Mouse (Mus musculus) kidney, adult 18-20 months (tissue): Measurements from ENCODE around the gene Pnliprp1.
A peak's percentile ranks its signal among the peaks of the same experiment; 100 is the strongest.

Experiments
- DNase-seq: peaks from one replicate; pipeline ENCODE4 v3.0.0; 2021

Gene Pnliprp1

GRCm38 (mm10) chr19:58728445-58729031 lies at the start of gene Pnliprp1:
TSS of gene Pnliprp1 (plus strand) at chr19:58728887.
- no peak for DNase-seq

DNA sequence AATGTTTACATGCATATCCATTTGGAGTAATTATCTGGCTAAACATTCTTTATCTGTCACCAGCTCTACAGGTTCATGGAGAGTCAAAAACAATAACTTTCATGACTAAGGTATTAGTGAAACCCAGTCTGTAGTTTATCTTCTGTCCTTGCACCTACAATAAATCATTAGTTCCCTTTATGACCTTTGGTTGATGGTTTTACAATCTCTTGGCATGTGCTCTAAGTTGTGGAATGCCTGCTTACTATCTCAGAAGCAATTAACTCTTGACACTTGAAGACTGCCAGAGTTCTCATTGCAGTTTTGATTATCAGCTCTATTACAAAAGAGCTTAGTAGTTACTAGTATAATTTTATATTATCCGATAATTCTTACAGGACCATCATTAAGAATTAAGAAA lies 39.8 kb upstream of the Pnliprp1 start:
- DNase-seq: no peak

GRCm38 (mm10) chr19:58695314-58695713 lies 33.4 kb upstream of the Pnliprp1 start:
- no peak for DNase-seq

GRCm38 (mm10) chr19:58696235-58696634 lies 32.5 kb upstream of the Pnliprp1 start:
- DNase-seq: no peak

- no peak for DNase-seq
Measured at GRCm38 (mm10) chr19:58704556-58704955, 24.1 kb upstream of the Pnliprp1 start.

- DNase-seq: no peak
Measured at GRCm38 (mm10) chr19:58708611-58709010, 20.1 kb upstream of the Pnliprp1 start.

DNA sequence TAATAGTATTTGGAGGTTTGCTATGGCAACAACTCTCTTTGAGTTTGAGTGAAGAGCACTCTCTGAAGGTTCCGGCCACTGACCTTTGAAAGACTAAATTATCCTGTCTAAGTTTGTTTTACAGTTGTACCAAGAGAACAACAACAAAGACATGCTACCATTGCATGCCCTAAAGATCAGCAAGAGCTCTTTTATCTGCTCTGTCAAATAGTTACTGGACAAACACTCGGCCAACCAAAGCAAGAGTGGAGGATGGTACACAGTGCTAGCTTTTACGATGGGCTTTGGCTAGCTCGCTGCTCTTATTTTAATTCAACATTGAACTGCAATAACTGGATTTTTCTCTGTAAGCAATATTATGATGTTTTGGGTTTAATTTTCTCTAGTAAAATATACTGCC lies 10.8 kb upstream of the Pnliprp1 start:
- DNase-seq: no peak

GRCm38 (mm10) chr19:58720439-58720838 lies 8.2 kb upstream of the Pnliprp1 start:
- DNase-seq: no peak

DNA sequence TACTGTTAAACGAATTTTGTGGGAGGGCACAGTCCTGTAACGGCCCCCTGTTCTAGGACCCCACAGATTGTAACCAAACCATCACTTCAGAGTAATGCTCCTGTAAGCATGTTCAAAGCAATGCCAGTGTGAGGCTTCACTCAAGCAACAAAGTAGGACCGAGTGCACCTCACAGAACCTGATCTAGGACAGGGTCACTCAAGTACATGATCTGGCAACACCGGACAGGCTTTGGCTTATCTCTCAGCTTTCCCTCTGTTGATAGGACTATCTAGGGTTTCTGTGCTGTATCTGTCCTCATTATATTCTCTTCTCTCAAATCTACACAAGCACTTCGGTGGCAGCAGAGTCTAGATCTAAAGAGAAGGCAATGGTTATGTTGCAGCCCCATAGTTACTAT lies 2.1 kb upstream of the Pnliprp1 start:
- DNase-seq: no peak

DNA sequence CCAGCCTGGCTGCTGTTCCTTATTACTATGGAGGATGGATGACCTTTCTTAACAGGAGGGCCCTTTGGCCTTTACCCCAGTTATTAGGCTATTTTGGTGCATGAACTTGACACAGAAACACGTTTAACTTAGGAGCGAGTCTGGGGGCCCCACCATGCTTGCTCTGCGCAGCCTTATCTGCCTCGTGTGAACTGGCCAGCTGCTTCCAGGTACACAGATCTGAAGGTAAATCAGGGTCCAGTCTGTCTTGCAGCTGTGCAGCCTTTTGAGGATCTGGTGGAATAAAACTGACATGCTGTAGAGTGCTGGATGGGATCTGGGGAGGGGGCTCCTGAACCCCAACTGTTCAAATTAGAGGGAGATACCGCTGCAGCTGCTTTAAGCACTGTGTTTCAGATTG lies 931 bp upstream of the Pnliprp1 start:
- DNase-seq: no peak

DNA sequence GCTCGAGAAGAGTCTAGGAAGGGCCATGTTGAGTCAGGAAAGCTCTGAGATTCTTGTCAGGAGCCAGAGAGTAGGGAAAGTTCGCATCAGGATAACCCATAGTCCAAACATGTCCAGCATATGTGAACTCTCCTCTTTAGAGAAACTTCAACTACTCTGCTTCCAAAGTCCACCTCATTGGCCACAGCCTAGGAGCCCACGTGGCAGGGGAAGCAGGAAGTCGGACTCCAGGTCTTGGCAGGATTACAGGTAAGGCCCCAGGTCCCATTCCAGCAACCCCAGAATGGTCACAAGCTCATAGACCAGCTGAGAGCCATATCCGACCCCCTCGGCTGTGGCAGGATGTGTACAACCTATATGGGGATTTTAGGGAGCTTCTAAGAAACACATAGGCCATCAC lies 4.5 kb downstream of the Pnliprp1 start:
- peak; percentile 35 for DNase-seq

DNA sequence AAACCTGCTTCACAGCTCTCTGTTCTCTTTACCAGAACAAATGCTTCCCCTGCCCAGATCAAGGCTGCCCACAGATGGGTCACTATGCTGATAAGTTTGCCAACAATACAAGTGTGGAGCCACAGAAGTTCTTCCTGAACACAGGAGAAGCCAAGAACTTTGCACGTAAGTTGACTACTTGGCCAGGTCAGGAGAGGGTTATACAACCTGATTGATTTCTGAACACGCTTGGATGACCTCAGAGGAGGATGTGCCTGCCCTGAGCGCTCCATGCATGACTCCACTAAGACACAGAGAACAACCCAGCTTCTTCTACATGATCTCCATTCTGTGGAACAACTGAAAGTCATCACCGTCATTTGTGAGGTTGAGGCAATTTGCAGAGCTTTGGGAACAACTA lies 9.4 kb downstream of the Pnliprp1 start:
- DNase-seq: no peak

- DNase-seq: no peak
Measured at GRCm38 (mm10) chr19:58741036-58741435, 12.3 kb downstream of the Pnliprp1 start.

DNA sequence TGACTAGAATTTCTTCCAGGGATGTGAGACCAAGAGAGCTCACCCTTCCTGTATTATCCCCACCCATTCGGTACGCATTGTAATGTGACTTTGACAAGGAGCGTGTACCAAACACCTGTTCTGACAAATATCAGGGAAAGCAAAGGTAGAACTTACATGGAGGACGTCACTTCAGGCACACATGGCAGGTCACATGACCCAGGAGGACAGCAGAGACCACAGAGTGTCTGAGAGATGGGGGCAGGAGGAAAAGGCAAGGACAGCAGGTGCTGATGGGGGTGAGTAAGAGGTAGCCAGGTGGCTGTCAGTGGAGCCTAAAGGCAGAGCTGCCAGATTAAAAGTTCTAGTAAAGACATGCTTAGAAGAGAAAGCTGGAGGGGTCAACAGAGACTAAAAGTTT lies 14.0 kb downstream of the Pnliprp1 start:
- no peak for DNase-seq

DNA sequence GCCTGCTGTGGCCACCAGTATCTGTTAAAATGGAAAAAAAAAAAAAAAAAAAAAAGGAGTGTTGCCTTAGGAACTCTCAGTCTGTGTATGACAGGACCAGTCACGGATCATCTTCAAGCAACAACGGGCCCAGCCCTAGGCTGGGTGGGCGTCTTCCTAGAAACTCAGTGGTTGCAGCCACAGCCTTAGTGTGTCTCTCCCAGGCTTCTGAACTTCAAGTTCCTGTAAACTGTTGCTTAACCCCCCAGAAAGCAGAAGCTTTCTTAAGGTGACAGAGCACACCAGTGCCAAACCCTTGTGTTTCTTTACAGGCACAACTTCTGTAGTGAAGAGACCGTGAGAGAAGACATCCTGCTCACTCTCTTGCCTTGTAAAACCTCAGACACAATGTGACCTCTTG lies 15.0 kb downstream of the Pnliprp1 start:
- DNase-seq: no peak

DNA sequence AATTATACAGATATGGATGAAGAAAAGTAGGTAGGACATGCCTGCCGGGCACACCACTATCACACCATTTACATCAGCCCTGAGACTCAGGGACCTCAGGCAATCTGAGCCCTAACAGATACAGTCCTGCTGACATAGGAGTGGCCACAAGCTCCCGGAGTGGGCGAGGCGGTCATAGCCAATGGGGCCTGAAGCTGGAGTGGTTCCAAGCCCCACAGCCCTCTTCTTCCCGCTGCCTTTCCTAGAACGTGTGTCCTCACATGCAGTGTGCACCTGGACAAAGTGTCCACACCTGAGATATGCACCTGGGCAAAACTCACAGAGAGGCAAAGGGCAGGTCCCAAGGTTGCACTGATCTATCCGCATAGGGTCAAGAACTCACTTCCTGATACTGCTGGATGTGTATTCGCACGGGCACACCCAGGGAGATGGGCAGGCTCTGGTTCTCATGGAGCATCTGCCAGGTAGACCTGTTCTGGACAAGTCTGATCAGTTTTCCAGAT lies 18.9 kb downstream of the Pnliprp1 start:
- no peak for DNase-seq

- DNase-seq: no peak
Measured at GRCm38 (mm10) chr19:58750822-58751221, 22.1 kb downstream of the Pnliprp1 start.

GRCm38 (mm10) chr19:58751504-58751903 lies 22.8 kb downstream of the Pnliprp1 start:
- DNase-seq: no peak

DNA sequence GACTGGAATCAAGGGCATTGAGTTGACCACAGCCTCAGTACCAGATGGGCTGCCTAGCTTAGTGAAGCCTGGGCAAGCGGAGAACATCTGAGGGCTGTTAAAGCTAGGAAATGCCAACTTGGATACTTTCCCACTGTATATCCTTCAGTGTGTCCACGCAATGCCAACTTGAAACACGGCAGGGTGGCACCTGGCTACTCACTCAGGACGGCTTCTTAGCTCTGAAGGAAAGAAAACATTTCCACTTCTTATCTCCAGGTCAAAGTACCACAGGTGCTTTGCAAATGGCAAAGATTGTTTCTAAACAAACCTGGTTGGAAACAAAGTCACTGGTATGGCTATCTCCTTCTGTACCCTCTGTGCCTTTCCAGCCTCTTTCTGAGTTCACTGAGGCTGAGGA lies 30.2 kb downstream of the Pnliprp1 start:
- DNase-seq: no peak

DNA sequence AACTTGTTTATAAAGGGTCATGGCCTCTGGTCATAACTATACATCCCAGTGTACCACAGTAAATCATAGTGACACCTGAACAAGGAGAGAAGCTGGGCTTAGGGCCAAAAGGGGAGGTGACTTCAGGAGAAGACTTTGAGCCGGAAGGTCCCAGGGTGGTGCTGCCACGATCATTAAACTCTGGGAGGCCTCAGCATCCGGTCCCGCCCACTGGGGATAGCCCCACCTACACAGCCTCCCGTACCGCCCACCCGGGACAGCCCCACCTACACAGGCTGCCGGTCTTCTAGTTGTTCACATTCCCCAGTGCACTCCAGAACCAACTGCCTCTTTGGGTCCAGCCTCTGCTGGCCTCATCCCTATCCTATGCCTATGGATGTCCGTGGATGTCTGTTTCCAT lies 30.7 kb downstream of the Pnliprp1 start, which contains the start of gene Pnliprp2:
Gene Pnliprp2 (plus strand): TSS at position 297 of the 400 bp plus-strand sequence.
- DNase-seq: peak; percentile 24

- no peak for DNase-seq
Measured at GRCm38 (mm10) chr19:58762316-58762715, 33.6 kb downstream of the Pnliprp1 start.

- peak; percentile 47 for DNase-seq
Measured at GRCm38 (mm10) chr19:58762848-58763541, 34.3 kb downstream of the Pnliprp1 start.

DNA sequence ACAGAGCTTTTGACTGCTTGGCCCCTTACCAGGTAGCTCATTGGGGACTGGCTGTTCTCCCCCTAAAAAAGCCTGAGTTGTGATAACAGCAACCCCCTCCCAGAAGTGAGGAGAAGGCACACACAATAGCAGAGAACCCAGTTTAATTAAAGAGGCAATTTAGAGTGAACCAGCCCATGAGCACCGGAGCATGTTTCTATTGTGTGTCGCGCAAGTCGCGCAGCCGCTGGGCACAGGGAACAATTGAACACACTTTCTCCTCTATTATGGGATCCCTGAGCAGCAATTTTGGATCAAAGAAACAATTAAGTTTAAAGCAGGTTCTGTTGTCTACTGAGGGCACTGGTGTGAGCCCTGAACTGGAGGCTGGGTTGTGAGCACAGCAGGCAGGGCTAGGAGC lies 38.6 kb downstream of the Pnliprp1 start:
- no peak for DNase-seq

- no peak for DNase-seq
Measured at GRCm38 (mm10) chr19:58776461-58776860, 47.8 kb downstream of the Pnliprp1 start.

GRCm38 (mm10) chr19:58781566-58781965 lies 52.9 kb downstream of the Pnliprp1 start:
- DNase-seq: no peak
